Mouse (Mus musculus) brain, embryonic 14.5 days (tissue): Measurements from ENCODE around the gene Itgb3.

Source experiments
- CTCF ChIP-seq: fragments of 200-500 bp; IDR thresholded peaks from 2 replicates; pipeline ENCODE4 v1.5.1; 2012; ENCODE audit warnings: inconsistent platforms, mild to moderate bottlenecking, moderate library complexity, borderline replicate concordance; ENCODE audit not compliant: insufficient read depth, insufficient read length; ENCODE audit errors: extremely low read depth
- POLR2A ChIP-seq: fragments of 200-500 bp; IDR thresholded peaks from 2 replicates; pipeline ENCODE4 v1.6.1; 2012; ENCODE audit warnings: mild to moderate bottlenecking, inconsistent platforms, borderline replicate concordance; ENCODE audit not compliant: poor library complexity, insufficient read depth, insufficient read length, severe bottlenecking; ENCODE audit errors: extremely low read depth

DNA sequence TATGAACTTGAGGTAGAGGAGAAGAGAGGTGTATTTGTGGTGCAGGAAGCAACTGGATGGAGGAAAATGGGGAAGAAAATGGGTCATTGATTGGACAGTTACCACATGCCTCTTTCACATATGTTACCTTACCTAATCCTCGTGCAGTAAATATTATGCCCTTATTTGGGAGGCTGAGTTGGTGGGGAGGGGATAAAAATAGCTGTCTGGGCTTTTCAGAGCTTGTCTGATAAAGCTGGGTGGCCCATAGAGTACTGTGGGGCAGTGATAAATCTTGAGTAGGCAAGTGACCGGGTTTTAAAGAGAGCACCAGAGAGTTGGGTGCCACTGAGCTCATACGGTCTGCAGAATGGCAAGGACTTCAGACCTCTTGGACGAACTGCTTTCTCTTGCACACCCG lies 8.4 kb downstream of the Itgb3 start:
- TF ChIP-seq CTCF: no peak
- no peak for TF ChIP-seq POLR2A
